17 mouse cellular contexts compared by ENCODE assay signal in the genomic region with DNA sequence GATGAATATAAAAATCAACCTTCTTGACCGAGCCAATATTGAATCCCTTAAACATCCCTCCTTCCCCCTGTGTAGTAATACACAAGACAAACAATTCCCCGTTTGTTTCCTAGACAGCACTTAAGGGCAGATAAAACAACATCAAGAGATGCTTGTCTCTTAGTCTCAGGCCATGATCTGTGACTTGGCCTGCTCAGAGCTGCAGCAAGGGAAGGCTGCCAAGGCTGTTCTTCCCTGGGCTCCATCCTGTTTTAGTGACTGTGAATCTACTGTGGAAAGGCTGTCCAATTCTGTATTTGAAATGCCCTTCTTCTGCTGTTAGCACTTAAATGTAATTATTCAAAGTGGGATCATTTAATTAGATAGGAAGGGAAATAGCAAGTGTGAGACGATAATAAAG.
DNase-seq lines count a peak whose midpoint lies in the region; ATAC-seq and TF ChIP-seq lines count a peak whose summit lies in the region.
"Had no signal": no experiment of that assay in that cellular context is flagged by ENCODE, and none has a peak within 500 bp of the region (broad histone marks: within the 10 kb centered on the region; RNA-seq: fewer than 3 reads in every experiment).

No protein-coding gene starts in this region.

- no peak for TF ChIP-seq CTCF in midbrain, postnatal 0 days (IDR thresholded peaks at IDR 0.05)

- no peaks in the 10 kb centered on the region for H3K36me3 ChIP-seq in midbrain, embryonic 13.5 days
- H3K36me3 ChIP-seq in midbrain, postnatal 0 days (ENCODE audit: insufficient read depth, low read length) = no peaks in the 10 kb centered on the region
- H3K36me3 ChIP-seq in midbrain, embryonic 16.5 days (ENCODE audit: control insufficient read depth, insufficient read depth, low read length) = no peaks in the 10 kb centered on the region
- H3K36me3 ChIP-seq: heart, embryonic 10.5 days; neural tube, embryonic 13.5 days had no signal

- H3K9ac ChIP-seq in midbrain, embryonic 13.5 days (replicated peaks) = no peak overlapping the region
- no peak overlapping the region for H3K9ac ChIP-seq in midbrain, postnatal 0 days (replicated peaks; ENCODE audit: low read length, poor library complexity, severe bottlenecking)
- 0 out of 2 replicates have a peak overlapping the region, but pooled peaks have one; percentile 20 for H3K9ac ChIP-seq in midbrain, embryonic 16.5 days (ENCODE audit: low read depth, low read length)
- H3K9ac ChIP-seq: forebrain, postnatal 0 days; liver, postnatal 0 days; neural tube, embryonic 13.5 days had no signal

- DNase-seq in cerebellum, adult 11-12 months = peak; percentile 67
- DNase-seq in cerebellum, postnatal 4 days (ENCODE audit: low spot score in 2 of 2) = no peak
- no peak for DNase-seq in midbrain, postnatal 0 days (ENCODE audit: low spot score)
- DNase-seq in cerebellum, postnatal 14 days = peak; percentile 74 to 80
- DNase-seq in spleen, adult 18-20 months = no peak
- no peak for DNase-seq in ovary, postnatal 14 days (ENCODE audit: low spot score)
- DNase-seq: embryo, embryonic 11 days; forebrain, postnatal 0 days; kidney, adult 18-20 months; kidney, postnatal 10 days; liver, postnatal 0 days; lung, postnatal 10 days; thymus, postnatal 4 days had no signal

- H3K27ac ChIP-seq in midbrain, embryonic 13.5 days = peak overlapping the region; percentile 25; the same call in 1 of the 2 replicates
- no peak overlapping the region for H3K27ac ChIP-seq in midbrain, postnatal 0 days (ENCODE audit: low read depth, low read length)
- peak overlapping the region; percentile 32; the same call in 1 of the 2 replicates for H3K27ac ChIP-seq in midbrain, embryonic 16.5 days (ENCODE audit: low read length)
- H3K27ac ChIP-seq: heart, embryonic 10.5 days; neural tube, embryonic 13.5 days had no signal

- H3K4me1 ChIP-seq in midbrain, embryonic 13.5 days (replicated peaks) = peaks cover 44% of the 10 kb centered on the region
- H3K4me1 ChIP-seq in midbrain, postnatal 0 days (ENCODE audit: insufficient read depth, low read length) = peaks cover 4% of the 10 kb centered on the region; the same call in 1 of the 2 replicates
- peaks cover 39% of the 10 kb centered on the region for H3K4me1 ChIP-seq in midbrain, embryonic 16.5 days (ENCODE audit: control insufficient read depth, insufficient read depth, low read length)

- H3K4me3 ChIP-seq in midbrain, embryonic 13.5 days (replicated peaks) = no peak overlapping the region
- H3K4me3 ChIP-seq in midbrain, postnatal 0 days (ENCODE audit: low read depth, low read length) = no peak overlapping the region
- no peak overlapping the region for H3K4me3 ChIP-seq in midbrain, embryonic 16.5 days (ENCODE audit: low read depth, low read length)
- H3K4me3 ChIP-seq: heart, embryonic 10.5 days; neural tube, embryonic 13.5 days had no signal

- H3K9me3 ChIP-seq in midbrain, embryonic 13.5 days = no peaks in the 10 kb centered on the region
- no peaks in the 10 kb centered on the region for H3K9me3 ChIP-seq in midbrain, postnatal 0 days (ENCODE audit: low read length)
- no peaks in the 10 kb centered on the region for H3K9me3 ChIP-seq in midbrain, embryonic 16.5 days (replicated peaks; ENCODE audit: control insufficient read depth, low read length, poor library complexity, severe bottlenecking)
- H3K9me3 ChIP-seq: heart, embryonic 10.5 days; neural tube, embryonic 13.5 days had no signal

- H3K27me3 ChIP-seq in midbrain, embryonic 13.5 days = peaks cover 9% of the 10 kb centered on the region; the same call in 1 of the 2 replicates
- H3K27me3 ChIP-seq in midbrain, postnatal 0 days (ENCODE audit: insufficient read depth, low read length) = peaks cover 3% of the 10 kb centered on the region
- H3K27me3 ChIP-seq in midbrain, embryonic 16.5 days (ENCODE audit: control insufficient read depth, insufficient read depth, low read depth, low read length) = no peaks in the 10 kb centered on the region

- H3K4me2 ChIP-seq in midbrain, embryonic 13.5 days (replicated peaks) = no peak overlapping the region
- no peak overlapping the region for H3K4me2 ChIP-seq in midbrain, postnatal 0 days (ENCODE audit: low read depth, low read length, poor library complexity, severe bottlenecking)
- H3K4me2 ChIP-seq in midbrain, embryonic 16.5 days (ENCODE audit: low read length) = no peak overlapping the region
- H3K4me2 ChIP-seq: neural tube, embryonic 13.5 days had no signal

- WGBS in midbrain, embryonic 13.5 days = 76% methylated on average over 3 of the region's 3 CpGs
- 72% methylated on average over 3 of the region's 3 CpGs for WGBS in midbrain, postnatal 0 days
- 68% methylated on average over 3 of the region's 3 CpGs for WGBS in midbrain, embryonic 16.5 days

- no peak for ATAC-seq in midbrain, embryonic 13.5 days
- ATAC-seq in midbrain, postnatal 0 days (ENCODE audit: low FRiP score) = no peak
- ATAC-seq in midbrain, embryonic 16.5 days = no peak
- ATAC-seq: forebrain, postnatal 0 days; liver, postnatal 0 days had no signal

Comparison
In these comparisons a context has a peak if more than half of its experiments do, and no peak if none do; other contexts are left out.
1. DNase-seq: peak in cerebellum, adult 11-12 months (single experiment) and cerebellum, postnatal 14 days (2 of 2); none in cerebellum, postnatal 4 days (0 of 2), midbrain, postnatal 0 days (single experiment), spleen, adult 18-20 months (0 of 2) and ovary, postnatal 14 days (single experiment).